Mouse (Mus musculus) E14TG2a.4 (cell line): ENCODE data around the gene Megf11.

ENCODE experiments used
- CTCF ChIP-seq: conservative IDR thresholded peaks from 2 replicates; pipeline ENCODE4 v1.5.1; 2014; ENCODE audit warnings: low read length
- NANOG ChIP-seq: IDR thresholded peaks from 2 replicates; pipeline ENCODE4 v1.6.1; 2014; ENCODE audit warnings: borderline replicate concordance, low read length, mixed read lengths

- peak; percentile 59 for TF ChIP-seq CTCF
- TF ChIP-seq NANOG: no peak
These were observed 34.2 kb upstream of the Megf11 start for GRCm38 (mm10) chr9:64351191-64351590.
